Mouse (Mus musculus): ENCODE data around the gene Oprd1.

Oprd1 gene

GRCm38 (mm10) chr4:132133381-132133780 lies 10.9 kb downstream of the Oprd1 start:
- DNase-seq: no peak

- no peak for DNase-seq
Measured at GRCm38 (mm10) chr4:132132297-132132696, 12.0 kb downstream of the Oprd1 start.

GRCm38 (mm10) chr4:132131790-132132189 lies 12.5 kb downstream of the Oprd1 start:
- DNase-seq: no peak

DNA sequence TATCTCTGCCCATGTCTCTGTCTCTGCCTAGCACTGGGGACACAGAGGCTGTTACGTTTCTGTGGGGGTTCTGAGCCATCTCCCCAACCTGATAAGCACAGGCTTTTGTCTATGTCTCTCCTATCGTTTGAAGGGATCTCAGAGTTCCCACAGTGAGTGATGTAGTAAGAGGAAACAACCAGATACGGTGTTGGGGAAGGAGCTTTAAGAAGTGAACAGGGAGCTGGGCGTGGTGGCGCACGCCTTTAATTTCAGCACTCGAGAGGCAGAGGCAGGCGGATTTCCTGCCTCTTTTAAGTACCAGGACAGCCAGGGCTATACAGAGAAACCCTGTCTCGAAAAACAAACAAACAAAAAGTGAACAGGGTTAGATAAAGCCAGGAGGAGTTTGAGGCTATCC lies 13.2 kb downstream of the Oprd1 start:
- no peak for DNase-seq

GRCm38 (mm10) chr4:132130645-132131044 lies 13.6 kb downstream of the Oprd1 start:
- DNase-seq: no peak

DNA sequence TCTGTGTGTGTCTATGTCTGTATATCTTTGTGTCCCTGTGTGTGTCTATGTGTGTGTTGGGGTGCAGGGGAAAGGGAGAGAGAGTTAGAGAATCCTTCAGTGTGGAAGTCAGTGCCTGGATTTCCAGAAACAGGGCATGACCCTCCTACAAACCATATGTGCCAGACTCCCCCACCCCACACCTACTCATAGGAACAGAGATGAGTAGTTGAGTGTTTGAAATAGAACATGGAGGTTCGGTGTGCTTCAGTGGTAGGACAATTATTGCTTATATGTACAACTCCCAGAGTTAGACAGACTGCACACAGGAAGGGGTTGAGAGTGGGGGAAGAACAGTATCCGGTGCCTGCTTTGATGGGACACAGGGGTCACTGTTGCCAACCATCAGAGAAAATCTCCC lies 14.2 kb downstream of the Oprd1 start:
- no peak for DNase-seq

DNA sequence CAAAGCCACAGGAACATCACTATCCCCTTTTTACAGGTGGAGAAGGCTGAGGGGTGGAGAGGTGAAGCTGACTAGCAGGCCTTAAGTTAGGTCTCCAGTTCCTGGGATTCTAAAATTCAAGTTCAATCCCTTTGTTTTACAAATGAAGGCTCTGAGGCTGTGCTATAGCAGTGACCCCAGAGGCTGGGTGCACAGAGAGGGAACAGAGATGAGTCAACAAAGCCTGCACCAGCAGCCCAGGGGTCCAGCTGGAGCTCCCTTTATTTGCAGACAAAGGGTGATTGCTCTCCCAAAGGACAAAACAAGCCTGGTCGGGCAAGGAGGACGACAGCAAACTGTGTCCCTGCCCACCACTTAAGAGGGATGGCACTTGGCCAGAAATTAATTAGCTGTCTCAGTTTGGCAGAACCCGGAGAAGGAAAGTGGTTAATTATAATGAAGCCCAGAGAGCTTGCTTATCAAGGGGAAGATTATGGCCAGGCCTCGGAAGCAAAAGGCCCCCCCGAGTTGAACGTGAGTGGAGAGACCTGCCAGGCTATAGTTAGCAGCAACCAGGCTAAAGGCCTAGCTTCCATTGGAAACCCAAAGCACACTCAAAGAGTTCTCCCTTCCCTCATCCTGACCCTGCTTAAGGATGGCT lies 15.2 kb downstream of the Oprd1 start:
- no peak for DNase-seq

DNA sequence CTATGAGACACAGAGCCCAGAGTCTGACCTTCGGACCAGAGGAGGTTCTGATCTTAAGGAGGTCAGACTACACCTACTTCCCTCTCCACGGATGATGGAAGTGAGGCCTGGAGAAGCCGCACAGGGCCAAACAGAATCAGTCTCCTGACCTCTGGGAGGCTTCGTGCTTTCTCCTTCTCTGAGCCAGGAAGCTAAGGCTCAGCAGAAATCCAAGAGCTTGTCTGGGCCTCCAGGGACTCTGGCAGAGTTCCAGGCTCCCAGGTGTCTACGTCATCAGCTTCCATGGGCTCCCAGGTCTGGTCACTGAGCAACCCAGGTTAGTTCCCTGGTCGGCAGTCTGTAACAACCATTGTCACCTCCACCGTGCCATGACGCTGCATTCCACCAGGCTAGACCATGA lies 17.2 kb downstream of the Oprd1 start:
- no peak for DNase-seq

DNA sequence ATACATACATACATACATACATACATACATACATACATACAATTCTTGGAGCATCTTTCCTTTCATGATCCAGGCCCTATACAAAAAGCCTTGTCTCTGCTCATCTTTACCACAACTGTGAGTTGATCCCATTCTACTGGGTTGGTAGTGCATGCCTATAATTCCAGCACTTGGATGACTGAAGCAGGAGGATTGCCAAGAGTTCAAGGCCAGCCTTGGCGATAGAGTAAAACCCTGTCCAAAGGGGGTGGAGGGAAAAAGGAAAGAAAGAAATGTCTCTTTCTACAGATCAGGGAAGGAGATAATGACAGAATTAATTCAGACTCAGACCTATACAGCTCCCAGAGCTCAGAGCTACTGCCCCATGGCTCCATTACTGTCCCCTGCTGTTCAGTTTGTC lies 21.1 kb downstream of the Oprd1 start:
- no peak for DNase-seq

- DNase-seq: no peak
Measured at GRCm38 (mm10) chr4:132121674-132122073, 22.6 kb downstream of the Oprd1 start.

GRCm38 (mm10) chr4:132119566-132119965 lies 24.7 kb downstream of the Oprd1 start:
- no peak for DNase-seq

DNA sequence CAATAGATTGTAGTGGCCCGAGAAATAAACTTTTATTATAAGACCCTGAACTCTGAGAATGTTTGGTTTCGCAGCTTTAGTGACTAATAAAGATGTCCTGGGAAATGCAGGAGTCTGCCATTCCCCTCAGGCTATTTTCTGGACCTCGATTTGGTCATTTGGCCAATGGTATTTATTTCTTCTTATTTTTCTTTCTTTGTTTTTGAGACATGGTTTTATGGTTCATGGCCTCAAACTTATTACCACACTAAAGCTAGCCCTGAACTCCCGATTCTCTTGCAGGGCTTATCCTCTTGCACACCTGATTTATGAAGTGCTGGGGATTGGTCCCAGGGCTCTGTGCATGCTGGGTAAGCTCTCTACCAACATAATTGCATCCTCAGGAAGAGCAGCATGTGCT lies 28.0 kb downstream of the Oprd1 start:
- DNase-seq: no peak

DNA sequence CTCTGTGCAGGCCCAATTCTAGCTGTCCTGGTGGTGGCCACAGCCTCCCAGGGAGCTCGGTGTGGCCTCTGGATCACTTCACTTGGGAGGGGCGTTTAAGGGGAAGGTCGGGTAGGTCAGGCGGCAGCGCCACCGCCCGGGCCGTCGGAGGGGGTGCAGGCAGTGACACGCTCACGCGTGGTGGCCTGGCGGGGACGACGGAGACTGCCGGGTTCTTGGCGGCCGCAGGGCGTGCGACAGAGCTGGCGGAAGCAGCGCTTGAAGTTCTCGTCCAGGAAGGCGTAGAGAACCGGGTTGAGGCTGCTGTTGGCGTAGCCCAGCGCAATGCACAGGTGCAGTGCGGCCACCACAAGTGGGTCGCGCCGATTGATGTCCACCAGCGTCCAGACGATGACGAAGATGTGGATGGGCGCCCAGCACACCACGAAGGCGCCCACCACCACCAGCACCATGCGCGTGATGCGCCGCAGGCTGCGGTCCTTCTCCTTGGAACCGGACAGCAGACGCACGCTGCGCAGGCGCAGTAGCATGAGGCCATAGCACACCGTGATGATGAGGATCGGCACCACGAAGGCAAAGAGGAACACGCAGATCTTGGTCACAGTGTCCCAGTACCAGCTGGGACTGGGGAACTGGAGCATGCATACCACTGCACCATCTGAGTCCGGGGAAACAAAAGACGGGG lies 30.7 kb downstream of the Oprd1 start:
- DNase-seq: no peak

GRCm38 (mm10) chr4:132111227-132111626 lies 33.1 kb downstream of the Oprd1 start:
- DNase-seq: no peak

- DNase-seq: no peak
Measured at GRCm38 (mm10) chr4:132108221-132108620, 36.1 kb downstream of the Oprd1 start.

- peak; percentile 31 for DNase-seq
Measured at GRCm38 (mm10) chr4:132101152-132101551, 43.1 kb downstream of the Oprd1 start.

DNA sequence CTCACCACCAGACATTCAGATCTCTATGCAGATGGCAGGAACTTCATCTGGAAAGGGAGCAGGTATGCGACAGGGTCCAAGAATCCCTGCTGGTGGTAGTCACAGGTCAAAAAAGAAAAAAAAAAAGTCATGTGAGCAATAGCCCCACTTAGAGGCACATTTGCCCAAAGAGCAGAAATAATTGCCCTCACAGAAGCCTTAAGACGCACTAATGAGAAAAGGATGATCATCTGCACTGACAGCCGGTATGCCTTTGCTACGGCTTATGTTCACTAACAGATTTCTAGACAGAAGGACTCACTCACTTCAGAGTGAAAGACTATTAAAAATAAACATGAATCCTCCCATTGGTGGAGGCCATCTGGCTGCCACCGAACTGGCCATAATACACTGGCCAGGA lies 44.7 kb downstream of the Oprd1 start:
- no peak for DNase-seq

DNA sequence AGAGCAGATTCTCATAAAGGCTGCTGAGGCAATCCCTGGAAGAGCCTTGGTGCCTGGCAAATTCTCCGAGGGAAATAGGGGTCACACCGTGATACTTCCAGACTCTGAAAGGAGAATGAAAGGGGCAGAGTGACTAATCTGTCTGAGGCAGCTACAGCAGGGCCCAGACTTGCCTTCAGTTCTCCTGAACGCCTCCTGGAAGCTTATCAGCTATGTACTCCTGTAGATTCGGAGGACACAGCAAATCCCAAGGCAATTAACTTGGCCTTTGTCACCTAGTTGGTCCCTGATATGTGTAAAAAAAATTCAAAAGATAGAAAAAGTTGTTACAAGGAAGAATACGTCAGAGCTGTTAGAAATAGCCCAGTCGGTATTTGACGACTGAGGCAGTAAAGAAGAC lies 49.2 kb downstream of the Oprd1 start:
- DNase-seq: no peak

DNA sequence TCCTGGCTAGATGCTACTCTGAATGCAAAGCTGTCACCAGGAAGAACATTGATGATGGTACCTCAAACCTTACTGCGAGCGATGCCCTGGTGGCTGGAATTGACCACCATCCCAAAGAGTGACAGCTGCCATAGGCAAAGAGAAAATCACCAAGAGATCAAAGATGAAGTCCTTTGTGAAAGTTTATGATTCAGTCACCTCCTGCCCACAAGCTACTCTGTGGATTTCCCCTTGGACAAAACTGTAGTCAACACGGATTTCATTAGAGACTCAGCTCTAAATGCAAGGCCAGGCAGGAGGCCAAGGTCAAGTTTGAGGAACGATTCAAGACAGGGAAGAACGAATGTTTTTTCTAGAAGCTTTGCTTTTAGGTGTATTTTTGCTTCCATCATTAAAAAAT lies 50.4 kb downstream of the Oprd1 start:
- no peak for DNase-seq

DNA sequence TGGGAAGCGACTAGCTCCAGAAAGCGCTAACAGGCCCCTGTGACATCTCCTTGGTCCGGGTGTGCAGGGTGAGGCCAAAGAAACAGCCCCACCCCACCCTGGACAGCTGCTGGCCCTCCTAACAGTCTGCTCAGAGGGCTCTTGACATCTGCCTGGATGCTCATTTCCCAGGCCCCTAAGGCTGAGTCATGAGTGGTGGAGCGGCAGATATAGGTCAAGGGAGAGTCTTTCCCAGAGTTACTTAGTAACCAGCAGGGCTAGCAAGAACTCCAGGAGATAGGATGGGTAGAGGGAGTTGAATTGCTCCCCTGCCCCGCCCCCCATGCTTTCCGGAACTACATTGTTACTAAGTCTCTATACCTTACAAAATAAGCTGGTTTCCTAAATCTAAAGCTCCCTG lies 51.1 kb downstream of the Oprd1 start:
- no peak for DNase-seq

- DNase-seq: peak; percentile 77
Measured at GRCm38 (mm10) chr4:132088921-132089320, 55.4 kb downstream of the Oprd1 start.

DNA sequence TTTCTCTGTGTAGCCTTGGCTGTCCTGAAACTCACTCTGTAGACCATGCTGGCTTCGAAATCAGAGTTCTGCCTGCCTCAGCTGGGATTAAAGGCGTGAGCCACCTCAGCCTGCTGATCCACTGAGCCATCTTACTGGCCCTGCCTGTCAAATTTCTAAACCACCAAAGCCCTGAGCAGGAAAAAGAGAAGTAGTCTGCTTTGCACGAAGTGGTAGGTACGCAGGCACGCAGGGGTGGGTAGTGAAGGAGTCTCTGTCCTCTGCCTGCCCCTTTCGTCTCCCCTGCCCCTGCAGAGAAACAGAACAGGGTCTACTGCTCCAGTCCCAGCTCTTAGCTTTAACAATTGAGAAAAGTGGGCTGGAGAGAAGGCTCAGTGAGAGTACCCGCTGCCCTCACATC lies 59.2 kb downstream of the Oprd1 start:
- no peak for DNase-seq

GRCm38 (mm10) chr4:132080492-132080983 lies 63.7 kb downstream of the Oprd1 start:
- DNase-seq: no peak

GRCm38 (mm10) chr4:132079555-132080275 lies 64.6 kb downstream of the Oprd1 start:
- DNase-seq: peak; percentile 87
